Mouse (Mus musculus): Measurements from ENCODE around the gene Sox6. TPM values are rescaled to one million over a fixed set of nuclear protein-coding genes. Genes with fewer than 3 reads are reported as not detected.

Sox6 gene
- total and polyA plus RNA-seq, 3 experiments, result 11.8 to 33.4 (median 26.4) TPM

DNA sequence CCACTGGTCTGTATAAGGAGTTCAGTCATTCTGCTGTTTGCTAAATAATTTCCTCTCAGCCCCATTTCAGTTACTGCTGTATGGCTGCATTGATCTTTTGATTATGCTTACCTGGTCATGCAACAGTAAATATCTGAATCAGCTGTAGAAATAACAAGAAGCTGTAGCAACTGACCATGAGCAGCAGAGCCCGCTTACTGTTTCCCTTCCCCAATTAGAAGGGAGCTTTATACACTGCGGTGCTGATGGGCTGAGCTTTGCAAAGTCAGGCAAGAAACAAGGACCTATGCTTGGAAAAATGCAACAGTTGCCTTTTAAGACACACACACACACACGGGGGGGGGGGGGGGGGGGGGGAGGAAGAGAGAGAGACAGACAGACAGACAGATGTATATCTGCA is 502.1 kb downstream of the Sox6 start:
- Histone ChIP-seq H3K36me3 (ENCODE audit: control insufficient read depth, insufficient read depth, low read length) (no peaks in the 10 kb centered on the region; the same call in 1 of the 2 replicates), H3K27ac (no peak overlapping the region), H3K4me3 (no peak overlapping the region), H3K4me1 (ENCODE audit: control insufficient read depth, insufficient read depth, low read length) (no peaks in the 10 kb centered on the region; the same call in 1 of the 2 replicates), H3K9ac (ENCODE audit: low read depth, low read length) (no peak overlapping the region), H3K79me2 (replicated peaks; ENCODE audit: control insufficient read depth, insufficient read depth, low read length) (no peaks in the 10 kb centered on the region), H3K27me3 (ENCODE audit: control insufficient read depth, insufficient read depth, low read length) (no peaks in the 10 kb centered on the region)
- no peak for TF ChIP-seq POLR2A (IDR thresholded peaks at IDR 0.05; ENCODE audit: insufficient read depth, low read depth, low read length)
- TF ChIP-seq CTCF (IDR thresholded peaks at IDR 0.05), result no peak
- TF ChIP-seq EP300 (IDR thresholded peaks at IDR 0.05; ENCODE audit: insufficient read depth, low read depth, low read length), result no peak
- DNase-seq, result no peak
- 69% methylated on average over 3 of the region's 3 CpGs for WGBS
- intact Hi-C loops (cut with DNase I), result no loop called here

DNA sequence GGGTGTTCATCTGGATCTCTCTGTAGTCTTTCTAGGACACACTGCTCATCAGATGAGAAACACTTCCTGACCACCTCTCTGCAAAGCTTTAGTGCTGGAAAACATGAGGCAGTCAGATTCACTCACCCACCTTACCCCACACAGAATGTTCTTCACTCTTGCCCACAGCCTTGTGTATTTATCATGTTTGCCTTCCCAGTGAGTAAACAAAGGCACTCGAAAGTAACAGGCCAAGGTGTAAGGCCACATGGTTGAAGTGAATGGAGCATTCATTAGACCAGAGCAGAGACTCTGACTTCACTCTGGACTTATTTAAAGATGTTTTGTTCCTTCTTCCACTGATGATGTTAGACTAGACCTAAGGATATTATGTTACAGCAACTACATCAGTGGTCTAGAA is 506.7 kb downstream of the Sox6 start:
- no peaks in the 10 kb centered on the region; the same call in 1 of the 2 replicates for H3K4me1 ChIP-seq (ENCODE audit: control insufficient read depth, insufficient read depth, low read length)
- no peaks in the 10 kb centered on the region for H3K27me3 ChIP-seq (ENCODE audit: control insufficient read depth, insufficient read depth, low read length)
- intact Hi-C loops (cut with DNase I), result no loop called here
- no peak overlapping the region for H3K4me3 ChIP-seq
- no peak overlapping the region for H3K27ac ChIP-seq
- H3K9ac ChIP-seq (ENCODE audit: low read depth, low read length), result no peak overlapping the region
- H3K79me2 ChIP-seq (replicated peaks; ENCODE audit: control insufficient read depth, insufficient read depth, low read length), result no peaks in the 10 kb centered on the region
- WGBS, result 69% methylated on average over 1 of the region's 1 CpGs
- TF ChIP-seq CTCF (IDR thresholded peaks at IDR 0.05), result no peak
- no peak for DNase-seq
- H3K36me3 ChIP-seq (ENCODE audit: control insufficient read depth, insufficient read depth, low read length), result no peaks in the 10 kb centered on the region; the same call in 1 of the 2 replicates

DNA sequence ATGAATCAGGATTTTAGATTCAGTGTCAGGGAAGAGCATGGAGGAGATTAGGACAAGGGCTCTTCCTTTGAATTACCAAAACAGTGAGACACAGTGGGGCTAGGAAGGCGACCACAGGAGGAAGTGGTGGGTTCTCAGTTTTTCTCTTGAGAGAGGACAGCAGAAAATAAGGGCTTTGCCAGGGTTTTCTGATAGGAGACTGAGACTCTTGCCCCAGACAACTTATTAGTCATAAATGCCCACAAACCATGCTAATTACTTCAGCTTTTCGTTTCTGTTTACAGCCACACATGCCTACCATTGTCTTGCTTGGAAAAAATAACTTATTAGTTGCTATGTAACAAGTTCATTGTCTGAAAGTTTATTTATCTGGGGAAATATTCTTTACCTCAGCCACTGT is 507.4 kb downstream of the Sox6 start:
- Histone ChIP-seq H3K4me1 (ENCODE audit: control insufficient read depth, insufficient read depth, low read length) (no peaks in the 10 kb centered on the region; the same call in 1 of the 2 replicates), H3K4me3 (no peak overlapping the region), H3K9ac (ENCODE audit: low read depth, low read length) (no peak overlapping the region), H3K27ac (no peak overlapping the region), H3K79me2 (replicated peaks; ENCODE audit: control insufficient read depth, insufficient read depth, low read length) (no peaks in the 10 kb centered on the region), H3K36me3 (ENCODE audit: control insufficient read depth, insufficient read depth, low read length) (no peaks in the 10 kb centered on the region; the same call in 1 of the 2 replicates), H3K27me3 (ENCODE audit: control insufficient read depth, insufficient read depth, low read length) (no peaks in the 10 kb centered on the region)
- TF ChIP-seq CTCF (IDR thresholded peaks at IDR 0.05), result no peak
- no peak for TF ChIP-seq POLR2A (IDR thresholded peaks at IDR 0.05; ENCODE audit: insufficient read depth, low read depth, low read length)
- no peak for TF ChIP-seq EP300 (IDR thresholded peaks at IDR 0.05; ENCODE audit: insufficient read depth, low read depth, low read length)
- WGBS, result 57% methylated on average over 2 of the region's 2 CpGs
- intact Hi-C loops (cut with DNase I), result no loop called here
- DNase-seq, result no peak

DNA sequence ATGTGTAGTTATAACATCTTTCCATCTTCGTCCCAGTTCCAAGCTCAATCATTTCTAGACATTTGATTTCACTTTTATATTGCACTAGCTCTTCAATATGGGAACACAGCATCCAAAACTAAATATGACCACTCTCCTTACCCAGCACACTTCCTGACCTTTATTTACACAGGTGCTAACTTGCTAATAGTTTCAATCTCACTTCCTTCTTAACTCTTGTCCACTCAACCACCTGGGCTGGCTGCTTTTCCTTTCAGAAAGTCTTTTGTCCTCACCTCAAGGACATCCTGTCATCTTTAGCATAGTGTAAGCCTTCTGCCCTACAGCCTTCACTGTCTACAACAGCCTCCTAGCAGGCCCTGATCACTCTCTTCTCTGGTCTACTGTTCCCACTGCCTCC is 520.9 kb downstream of the Sox6 start:
- H3K79me2 ChIP-seq (replicated peaks; ENCODE audit: control insufficient read depth, insufficient read depth, low read length), result no peaks in the 10 kb centered on the region
- intact Hi-C loops (cut with DNase I), result no loop called here
- DNase-seq, result no peak
- TF ChIP-seq EP300 (IDR thresholded peaks at IDR 0.05; ENCODE audit: insufficient read depth, low read depth, low read length), result no peak
- TF ChIP-seq POLR2A (IDR thresholded peaks at IDR 0.05; ENCODE audit: insufficient read depth, low read depth, low read length), result no peak
- TF ChIP-seq CTCF (IDR thresholded peaks at IDR 0.05), result no peak
- no peak overlapping the region for H3K27ac ChIP-seq
- no peak overlapping the region for H3K9ac ChIP-seq (ENCODE audit: low read depth, low read length)
- H3K36me3 ChIP-seq (ENCODE audit: control insufficient read depth, insufficient read depth, low read length), result no peaks in the 10 kb centered on the region
- no peak overlapping the region for H3K4me3 ChIP-seq
- H3K4me1 ChIP-seq (ENCODE audit: control insufficient read depth, insufficient read depth, low read length), result no peaks in the 10 kb centered on the region; the same call in 1 of the 2 replicates
- no peaks in the 10 kb centered on the region for H3K27me3 ChIP-seq (ENCODE audit: control insufficient read depth, insufficient read depth, low read length)
- WGBS, result 87% methylated on average over 1 of the region's 1 CpGs

DNA sequence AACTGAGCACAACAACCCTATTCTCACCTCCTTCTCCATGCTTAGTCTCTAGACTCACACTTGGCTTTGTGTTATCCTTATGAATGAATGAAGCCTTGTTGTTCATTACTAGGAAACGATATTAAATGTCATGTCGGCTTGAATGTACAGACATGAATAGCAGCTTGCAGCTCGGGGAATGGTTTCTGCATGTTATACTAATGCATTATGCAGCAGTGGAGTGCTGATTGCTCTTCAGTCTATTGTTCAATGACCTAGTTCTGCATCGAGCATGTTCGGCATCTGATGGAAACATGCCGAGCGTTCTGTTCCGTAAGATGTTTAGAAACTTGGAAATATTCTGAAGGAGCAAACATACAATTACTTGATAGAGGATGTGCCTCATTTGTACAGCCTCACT is 524.9 kb downstream of the Sox6 start:
- no peaks in the 10 kb centered on the region for H3K27me3 ChIP-seq (ENCODE audit: control insufficient read depth, insufficient read depth, low read length)
- no peak overlapping the region for H3K9ac ChIP-seq (ENCODE audit: low read depth, low read length)
- TF ChIP-seq CTCF (IDR thresholded peaks at IDR 0.05), result no peak
- TF ChIP-seq EP300 (IDR thresholded peaks at IDR 0.05; ENCODE audit: insufficient read depth, low read depth, low read length), result no peak
- no peak for TF ChIP-seq POLR2A (IDR thresholded peaks at IDR 0.05; ENCODE audit: insufficient read depth, low read depth, low read length)
- no peaks in the 10 kb centered on the region for H3K4me1 ChIP-seq (ENCODE audit: control insufficient read depth, insufficient read depth, low read length)
- no peak overlapping the region for H3K27ac ChIP-seq
- no peak for DNase-seq
- H3K79me2 ChIP-seq (replicated peaks; ENCODE audit: control insufficient read depth, insufficient read depth, low read length), result no peaks in the 10 kb centered on the region
- H3K4me3 ChIP-seq, result no peak overlapping the region
- WGBS, result 92% methylated on average over 8 of the region's 8 CpGs
- intact Hi-C loops (cut with DNase I), result no loop called here
- H3K36me3 ChIP-seq (ENCODE audit: control insufficient read depth, insufficient read depth, low read length), result no peaks in the 10 kb centered on the region

DNA sequence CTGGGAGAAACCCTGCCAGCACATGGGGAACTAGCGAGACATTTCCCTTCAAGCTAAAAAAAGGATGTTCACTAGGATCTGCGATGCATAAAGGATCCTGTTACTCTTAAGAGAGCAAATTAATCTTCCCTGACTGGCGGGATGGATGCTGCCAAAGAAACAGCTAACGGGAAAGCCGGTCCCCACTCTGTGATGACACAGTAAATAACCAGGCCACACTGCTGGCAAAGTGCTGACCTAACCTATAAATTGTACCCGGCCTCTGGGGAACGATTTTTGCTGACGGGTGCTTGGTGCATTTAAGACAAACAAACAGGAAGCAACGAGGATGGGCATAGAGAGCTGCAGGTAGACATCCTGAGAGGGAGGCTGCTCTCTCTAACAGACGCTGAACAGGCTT is 526.8 kb downstream of the Sox6 start:
- H3K9ac ChIP-seq (ENCODE audit: low read depth, low read length), result no peak overlapping the region
- no peaks in the 10 kb centered on the region for H3K4me1 ChIP-seq (ENCODE audit: control insufficient read depth, insufficient read depth, low read length)
- DNase-seq, result no peak
- peak overlapping the region; percentile 26; the same call in 1 of the 2 replicates for H3K27ac ChIP-seq
- no peak for TF ChIP-seq POLR2A (IDR thresholded peaks at IDR 0.05; ENCODE audit: insufficient read depth, low read depth, low read length)
- no peak for TF ChIP-seq CTCF (IDR thresholded peaks at IDR 0.05)
- no peak for TF ChIP-seq EP300 (IDR thresholded peaks at IDR 0.05; ENCODE audit: insufficient read depth, low read depth, low read length)
- H3K4me3 ChIP-seq, result no peak overlapping the region
- H3K36me3 ChIP-seq (ENCODE audit: control insufficient read depth, insufficient read depth, low read length), result no peaks in the 10 kb centered on the region
- WGBS, result 55% methylated on average over 10 of the region's 10 CpGs
- no peaks in the 10 kb centered on the region for H3K79me2 ChIP-seq (replicated peaks; ENCODE audit: control insufficient read depth, insufficient read depth, low read length)
- intact Hi-C loops (cut with DNase I), result no loop called here
- no peaks in the 10 kb centered on the region for H3K27me3 ChIP-seq (ENCODE audit: control insufficient read depth, insufficient read depth, low read length)
